Mouse (Mus musculus) kidney, adult 2 months (tissue): Measurements from ENCODE around the gene D11Wsu47e.

ENCODE experiments used
- CTCF ChIP-seq: fragments of 200-500 bp; conservative IDR thresholded peaks from 2 replicates; pipeline ENCODE4 v1.5.1; 2011; ENCODE audit warnings: low read depth, mild to moderate bottlenecking, control low read depth, low read length, moderate library complexity, mixed read lengths; ENCODE audit not compliant: insufficient read depth, insufficient read length
- POLR2A ChIP-seq: fragments of 200-500 bp; IDR thresholded peaks from one replicate; pipeline ENCODE4 v1.6.1; 2011; ENCODE audit warnings: low read depth, low read length, control low read depth

- no peak for TF ChIP-seq CTCF
- no peak for TF ChIP-seq POLR2A
Measured at GRCm38 (mm10) chr11:113638680-113639079, 45.5 kb upstream of the D11Wsu47e start.
